Mouse (Mus musculus): Measurements from ENCODE around the gene Olfr10.
"Not testable (repeated sequence)": the region's sequence is repeated elsewhere in the genome, so short reads cannot be mapped to it uniquely, and the experiment has no call there.

The Olfr10 gene

GRCm38 (mm10) chr11:49304441-49304840 is at the start of gene Olfr10:
Gene Olfr10, plus strand, starts transcription at chr11:49304741.
- DNase-seq (ENCODE audit: low read depth, low spot score), result no peak

- DNase-seq (ENCODE audit: low read depth, low spot score), result no peak
Measured at GRCm38 (mm10) chr11:49259296-49259695, 45.2 kb upstream of the Olfr10 start.

DNA sequence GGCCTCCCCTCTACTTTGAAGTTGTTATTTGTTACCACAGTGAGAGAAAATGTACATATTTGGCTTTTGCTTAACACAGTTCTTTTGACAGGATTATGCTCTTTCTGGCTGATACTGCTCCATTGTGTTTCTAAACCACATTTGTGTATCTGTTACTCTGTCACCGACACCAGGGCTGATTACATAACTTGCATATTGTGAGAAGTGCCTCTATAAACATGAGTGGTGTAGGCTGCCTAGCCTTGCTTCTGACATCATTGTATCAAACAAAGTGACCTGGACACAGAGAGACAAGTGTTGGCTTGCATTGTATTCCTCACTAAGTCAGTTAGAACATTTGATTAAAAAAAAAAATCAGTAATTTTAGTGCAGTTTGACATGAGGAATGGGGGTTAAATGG is 44.7 kb upstream of the Olfr10 start:
- no peak for DNase-seq (ENCODE audit: low read depth, low spot score)

DNA sequence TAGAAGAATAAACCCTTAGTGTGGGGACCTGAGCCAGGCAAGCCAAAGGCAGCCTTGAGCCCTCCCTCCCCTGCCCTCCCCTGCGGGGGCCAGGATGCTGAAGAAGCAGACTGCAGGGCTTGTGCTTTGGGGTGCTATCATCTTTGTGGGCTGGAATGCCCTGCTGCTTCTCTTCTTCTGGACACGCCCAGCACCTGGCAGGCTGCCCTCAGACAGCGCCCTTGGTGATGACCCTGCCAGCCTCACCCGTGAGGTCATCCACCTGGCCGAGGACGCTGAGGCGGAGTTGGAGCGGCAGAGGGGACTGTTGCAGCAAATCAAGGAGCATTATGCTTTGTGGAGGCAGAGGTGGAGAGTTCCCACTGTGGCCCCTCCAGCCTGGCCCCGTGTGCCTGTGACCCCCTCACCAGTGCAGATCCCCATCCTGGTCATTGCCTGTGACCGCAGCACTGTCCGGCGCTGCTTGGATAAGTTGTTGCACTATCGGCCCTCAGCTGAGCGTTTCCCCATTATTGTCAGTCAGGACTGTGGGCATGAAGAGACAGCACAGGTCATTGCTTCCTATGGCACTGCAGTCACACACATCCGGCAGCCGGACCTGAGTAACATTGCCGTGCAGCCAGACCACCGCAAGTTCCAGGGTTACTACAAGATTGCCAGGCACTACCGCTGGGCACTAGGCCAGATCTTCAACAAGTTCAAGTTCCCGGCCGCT is 43.8 kb upstream of the Olfr10 start:
- no peak for DNase-seq (ENCODE audit: low read depth, low spot score)

GRCm38 (mm10) chr11:49261313-49261855 is 43.2 kb upstream of the Olfr10 start:
- no peak for DNase-seq (ENCODE audit: low read depth, low spot score)

GRCm38 (mm10) chr11:49262286-49262685 is 42.3 kb upstream of the Olfr10 start:
- no peak for DNase-seq (ENCODE audit: low read depth, low spot score)

DNA sequence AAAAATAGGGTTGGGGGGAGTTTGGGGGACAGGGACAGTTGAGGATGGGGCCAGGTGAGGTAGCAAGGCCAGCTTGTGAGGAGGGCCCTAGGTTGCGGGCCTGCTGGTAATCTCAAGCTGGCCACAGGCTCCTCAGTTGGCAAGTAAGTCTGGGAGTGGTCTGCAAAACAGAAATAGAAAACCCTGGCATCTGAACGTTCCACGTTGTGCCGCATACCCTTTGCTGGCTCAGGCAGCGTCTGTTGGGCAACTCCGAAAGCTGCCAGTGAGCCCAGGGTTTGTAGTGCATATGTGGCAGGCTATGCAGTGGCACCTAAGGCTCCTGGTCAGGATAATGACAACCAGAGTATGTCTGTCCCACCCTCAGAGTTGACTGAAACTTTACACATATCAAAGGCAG is 41.4 kb upstream of the Olfr10 start:
- no peak for DNase-seq (ENCODE audit: low read depth, low spot score)

DNA sequence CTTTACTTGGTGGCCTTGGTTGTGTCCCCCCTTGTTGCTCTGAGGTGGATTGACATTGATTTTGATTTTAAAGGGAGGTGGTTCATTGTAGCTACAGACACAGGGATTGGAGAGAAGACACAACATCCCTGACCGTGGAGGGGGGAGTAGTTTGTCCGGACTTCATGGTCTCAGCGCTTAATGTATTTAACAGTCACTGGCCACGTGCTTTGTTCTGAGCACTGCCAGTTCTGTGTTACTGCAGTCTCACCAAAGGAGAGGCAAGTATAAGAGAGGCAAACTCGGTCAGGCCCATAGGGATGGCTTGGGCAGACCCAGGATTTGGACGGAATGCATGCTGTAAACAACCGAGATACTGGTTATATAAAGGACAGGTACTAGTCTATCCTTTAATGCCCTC is 40.5 kb upstream of the Olfr10 start:
- DNase-seq (ENCODE audit: low read depth, low spot score), result no peak

DNA sequence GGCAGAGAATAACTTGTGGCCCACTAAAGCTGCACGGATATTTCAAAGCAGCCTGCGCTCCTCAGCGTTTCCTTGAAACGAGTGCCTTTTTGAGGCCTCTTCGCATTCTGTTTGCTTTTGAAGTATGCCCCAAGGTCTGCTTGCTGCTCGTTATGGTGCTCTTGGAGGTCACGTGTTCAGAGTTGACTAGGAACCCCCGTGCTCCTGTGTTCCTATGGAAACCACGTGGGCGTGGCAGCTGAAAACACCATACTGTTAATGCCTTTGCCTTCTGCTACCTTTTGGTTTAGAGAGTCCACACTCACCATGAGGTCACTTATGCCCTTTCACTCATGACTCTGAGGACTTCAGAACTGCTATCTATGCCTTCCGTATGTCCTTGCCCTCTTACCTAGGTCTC is 39.9 kb upstream of the Olfr10 start:
- no peak for DNase-seq (ENCODE audit: low read depth, low spot score)

DNA sequence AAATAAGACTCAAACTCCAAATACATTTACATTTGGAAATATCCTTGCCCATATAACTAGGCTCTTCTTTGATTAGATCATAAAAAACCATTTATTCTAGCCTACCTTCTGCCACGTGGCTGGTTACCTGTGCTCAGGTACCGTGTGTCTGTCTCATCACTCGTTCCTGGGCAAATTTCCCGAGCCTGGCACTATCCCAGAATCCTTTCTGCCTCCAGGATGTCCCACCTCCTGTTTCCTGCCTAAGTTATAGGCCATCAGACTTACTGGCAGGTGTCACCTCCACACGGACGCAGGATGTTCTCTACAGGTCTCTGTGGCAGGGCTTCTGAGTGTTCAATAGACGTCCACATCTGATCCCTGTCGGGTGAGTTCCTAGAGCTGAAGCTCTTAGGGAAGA is 39.4 kb upstream of the Olfr10 start:
- no peak for DNase-seq (ENCODE audit: low read depth, low spot score)

DNA sequence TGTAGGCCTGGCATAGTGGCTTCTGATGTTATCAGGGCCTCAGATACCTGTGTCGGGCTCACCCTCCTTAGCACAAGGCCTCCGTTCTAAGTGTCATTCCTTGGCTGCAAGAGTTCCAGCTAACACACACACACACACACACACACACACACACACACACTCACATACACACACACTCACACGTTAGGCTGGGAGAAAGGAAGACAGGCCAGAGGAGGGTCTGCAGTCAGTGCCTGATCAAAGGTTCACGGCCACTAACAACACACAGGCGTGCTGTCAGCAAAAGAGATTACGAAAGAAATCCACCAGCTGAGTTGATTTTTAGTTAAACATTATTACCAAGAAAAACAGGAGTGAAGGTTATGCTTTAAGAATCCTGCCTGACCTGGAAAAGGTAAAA is 37.9 kb upstream of the Olfr10 start:
- DNase-seq (ENCODE audit: low read depth, low spot score), result no peak

DNA sequence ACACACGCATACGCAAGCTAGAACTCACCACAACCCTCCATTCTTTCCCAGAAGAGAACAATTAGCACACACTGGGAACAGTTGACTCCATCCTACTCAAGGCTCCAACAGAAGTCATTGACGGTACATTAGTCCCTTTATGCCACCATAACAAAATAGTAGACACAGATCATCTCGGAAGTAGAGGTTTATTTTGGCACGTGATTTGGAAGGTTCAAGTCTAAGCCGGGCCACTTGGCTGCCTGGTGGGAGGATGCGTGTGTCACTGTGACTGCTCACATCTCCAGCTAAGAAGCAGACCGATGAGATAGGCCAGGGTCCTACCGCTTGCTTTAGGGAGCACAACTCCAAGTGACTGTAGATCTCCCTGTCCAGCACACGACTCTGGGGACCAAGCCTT is 37.2 kb upstream of the Olfr10 start:
- DNase-seq (ENCODE audit: low read depth, low spot score), result no peak

DNA sequence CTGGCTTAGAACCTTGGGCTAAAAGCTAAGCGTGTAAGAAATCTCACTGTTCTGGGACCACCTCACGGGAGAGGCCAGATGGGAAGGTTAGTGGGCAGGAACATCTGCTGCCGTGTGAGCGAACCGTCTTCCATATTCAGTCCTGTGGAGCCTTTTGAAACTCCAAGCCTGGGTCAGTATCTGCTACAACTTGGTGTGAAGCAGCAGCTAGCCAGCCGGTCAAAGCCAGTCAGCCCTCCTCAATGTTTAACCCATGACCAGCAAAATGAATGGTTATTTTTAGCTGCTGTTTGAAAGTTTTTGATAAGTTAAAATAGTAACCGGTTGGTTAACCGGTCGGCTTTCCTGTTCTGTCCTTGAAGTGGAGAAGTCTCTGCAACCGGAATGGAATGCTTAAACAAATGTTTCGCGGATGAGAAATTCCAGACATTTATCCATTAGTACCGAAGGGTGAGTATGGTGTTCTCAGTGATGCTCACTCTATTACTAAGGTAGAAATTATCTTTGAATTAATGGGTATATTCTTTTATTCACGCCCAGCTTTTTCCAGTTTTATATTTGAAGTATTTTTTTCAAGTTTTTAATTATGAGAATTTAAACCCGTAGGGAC is 36.5 kb upstream of the Olfr10 start:
- DNase-seq (ENCODE audit: low read depth, low spot score), result no peak

DNA sequence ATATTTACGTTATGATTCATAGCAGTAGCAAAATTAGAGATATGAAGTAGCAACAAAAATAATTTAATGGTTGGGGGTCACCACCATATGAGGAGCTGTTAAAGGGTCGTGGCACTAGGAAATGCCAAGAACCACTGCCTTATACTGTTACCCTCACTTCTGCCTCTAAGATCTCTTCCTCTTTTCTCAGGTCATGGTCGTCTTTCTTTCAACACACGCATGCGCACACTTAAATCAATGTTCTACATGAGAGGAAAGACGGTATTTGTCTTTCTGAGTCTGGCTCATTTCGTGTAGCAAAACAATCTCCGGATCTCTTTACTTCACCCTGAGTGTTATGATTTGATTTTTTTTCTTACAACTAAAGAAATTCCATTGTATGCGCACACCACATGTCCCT is 34.8 kb upstream of the Olfr10 start:
- no peak for DNase-seq (ENCODE audit: low read depth, low spot score)

DNA sequence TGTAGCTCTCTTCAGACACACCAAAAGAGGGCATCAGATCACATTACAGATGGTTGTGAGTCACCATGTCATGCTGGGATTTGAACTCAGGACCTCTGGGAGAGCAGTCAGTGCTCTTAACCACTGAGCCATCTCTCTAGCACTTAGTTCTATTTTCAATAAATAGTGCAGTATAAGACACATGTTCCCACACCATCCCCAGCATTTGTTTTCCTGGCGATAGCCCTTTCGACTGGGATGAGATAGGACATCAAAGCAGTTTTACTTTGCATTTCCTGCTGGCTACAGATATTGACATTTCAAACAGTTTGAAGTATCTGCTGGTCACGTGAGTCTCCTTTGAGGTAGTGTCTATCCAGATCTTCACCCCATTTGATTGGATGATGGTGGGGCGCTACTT is 34.2 kb upstream of the Olfr10 start:
- peak; percentile 16 for DNase-seq (ENCODE audit: low read depth, low spot score)

GRCm38 (mm10) chr11:49271334-49271733 is 33.2 kb upstream of the Olfr10 start:
- peak; percentile 71 for DNase-seq (ENCODE audit: low read depth, low spot score)

DNA sequence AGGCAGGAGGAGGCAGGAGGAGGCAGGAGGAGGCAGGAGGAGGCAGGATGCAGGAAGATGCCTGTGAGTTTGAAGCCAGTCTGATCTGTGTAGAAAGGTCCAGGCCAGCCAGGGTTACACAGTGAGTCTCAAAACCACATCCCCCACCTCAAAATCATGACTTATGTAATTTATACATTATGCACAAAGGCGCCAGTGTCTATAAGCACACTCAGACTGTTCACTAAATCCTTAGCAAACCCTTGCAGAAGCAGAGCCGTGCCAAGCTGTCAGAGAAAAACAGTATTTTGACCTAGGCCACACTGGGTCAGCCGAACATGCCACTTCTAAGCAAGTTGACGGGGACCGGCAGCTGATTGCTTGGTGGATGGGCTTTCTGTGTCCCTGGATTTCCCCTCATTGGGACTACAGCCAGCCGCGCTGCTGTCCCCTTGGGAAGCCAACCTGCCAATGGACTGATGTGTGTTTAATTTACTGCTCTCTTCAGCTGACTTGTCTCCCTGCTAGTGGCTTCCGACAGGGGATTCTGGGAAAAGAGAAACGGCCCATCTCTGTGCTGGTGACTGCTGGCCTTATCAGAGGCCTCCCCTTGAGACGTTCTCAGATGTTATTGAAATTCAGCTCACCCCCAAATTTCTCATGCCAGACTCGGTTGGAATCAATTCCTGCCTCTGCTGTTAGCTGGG is 30.6 kb upstream of the Olfr10 start:
- no peak for DNase-seq (ENCODE audit: low read depth, low spot score)

DNA sequence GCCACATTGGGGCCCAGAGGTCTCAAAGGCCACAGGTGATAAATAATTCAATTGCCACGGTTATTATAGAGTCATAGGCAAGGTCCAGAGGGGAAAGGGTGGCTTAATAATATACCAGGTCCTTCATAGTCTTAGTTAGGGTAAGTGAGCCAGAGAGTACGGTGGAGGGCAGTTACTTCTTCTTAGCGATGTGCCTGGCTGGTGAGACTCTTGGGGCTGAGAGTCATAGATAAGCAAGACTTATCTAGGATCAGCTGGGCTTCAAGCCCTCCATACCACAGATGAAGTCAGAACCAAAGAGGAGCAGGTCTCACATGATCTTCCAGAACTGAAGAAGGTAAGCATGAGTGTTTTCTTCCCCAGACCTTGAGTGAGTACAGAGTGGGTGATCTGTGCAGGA is 26.3 kb upstream of the Olfr10 start, which contains the start of gene Olfr1393:
Gene Olfr1393, plus strand, starts transcription at position 83 of the 400 bp plus-strand sequence.
- no peak for DNase-seq (ENCODE audit: low read depth, low spot score)

GRCm38 (mm10) chr11:49284982-49285381 is 19.6 kb upstream of the Olfr10 start, which contains the start of gene Olfr1392:
Gene Olfr1392, plus strand, starts transcription at chr11:49285282.
- not testable (repeated sequence) for DNase-seq (ENCODE audit: low read depth, low spot score)

DNA sequence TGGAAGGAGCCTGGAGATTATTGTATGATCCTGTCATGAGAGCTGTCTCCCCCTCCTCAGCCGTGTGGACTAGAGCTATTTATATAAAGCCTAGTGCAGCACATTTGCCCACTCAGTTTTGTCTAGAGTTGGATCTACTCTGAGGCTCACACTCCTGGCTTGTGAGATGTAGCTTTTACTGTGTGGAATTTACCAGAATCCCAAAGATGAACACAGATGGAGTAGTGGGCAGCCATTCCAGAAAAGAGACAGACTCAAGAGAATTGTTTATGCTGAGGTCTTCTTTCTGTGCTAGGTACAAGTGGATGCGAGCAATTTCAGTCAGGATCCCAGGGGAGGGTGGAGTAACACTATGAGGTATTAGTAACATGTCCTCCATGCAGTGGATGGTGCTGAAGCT is 17.3 kb upstream of the Olfr10 start:
- no peak for DNase-seq (ENCODE audit: low read depth, low spot score)

GRCm38 (mm10) chr11:49292777-49293176 is 11.8 kb upstream of the Olfr10 start:
- DNase-seq (ENCODE audit: low read depth, low spot score), result no peak

- DNase-seq (ENCODE audit: low read depth, low spot score), result not testable (repeated sequence)
Measured at GRCm38 (mm10) chr11:49308547-49308946, 4.0 kb downstream of the Olfr10 start.

DNA sequence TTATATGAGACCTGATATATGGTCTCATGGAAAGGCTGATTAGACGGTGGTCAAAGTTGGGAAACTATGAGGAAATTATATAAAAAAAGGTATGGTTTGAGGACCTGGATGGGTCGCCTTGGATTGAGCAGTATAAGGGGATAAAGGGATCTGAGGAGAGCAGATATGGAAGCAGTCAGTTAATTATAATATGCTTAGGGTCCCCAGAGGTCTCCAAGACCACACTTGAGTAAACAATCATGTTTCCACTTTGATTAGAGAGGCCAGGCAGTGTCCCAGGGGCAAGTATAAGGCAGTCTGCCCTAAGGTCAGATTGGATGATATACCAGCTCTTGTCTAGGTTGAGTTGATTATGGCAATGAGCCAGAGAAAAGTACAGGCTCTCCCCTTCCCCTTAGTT is 17.9 kb downstream of the Olfr10 start, which contains the start of gene Olfr1391:
Gene Olfr1391, plus strand, starts transcription at position 301 of the 400 bp plus-strand sequence.
- no peak for DNase-seq (ENCODE audit: low read depth, low spot score)

Data from A20 (cell line).